In the genomic region with DNA sequence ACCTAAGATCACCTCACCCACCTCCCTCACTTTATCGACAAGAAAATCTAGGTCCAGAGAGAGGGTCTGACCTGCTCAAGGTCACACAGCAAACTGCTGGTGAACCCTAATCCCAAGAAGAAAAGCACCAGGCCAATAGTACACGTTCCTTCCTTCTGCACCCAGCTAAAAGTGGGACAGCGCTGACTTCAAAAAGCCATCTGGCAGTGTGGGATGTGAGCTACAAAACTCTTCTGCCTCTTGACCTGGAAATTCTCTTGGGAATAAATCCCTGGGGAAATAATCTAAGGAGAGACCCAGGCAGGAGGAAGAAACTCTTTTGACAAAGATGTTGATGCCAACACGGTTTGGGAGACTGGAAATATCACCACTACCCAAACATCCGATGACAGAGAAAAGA, we compare ENCODE assay signal across 12 mouse cellular contexts.
"Had no signal": no experiment of that assay in that cellular context is flagged by ENCODE, and none has a peak within 500 bp of the region (broad histone marks: within the 10 kb centered on the region; RNA-seq: fewer than 3 reads in every experiment).

No protein-coding gene starts in this region.

- DNase-seq: lung, adult 18-20 months; lung, embryonic 14.5 days; lung, postnatal 10 days; lung, postnatal 4 days; midbrain, embryonic 14.5 days; retina, postnatal 1 day; right cerebral cortex, postnatal 14 days; spleen, adult 18-20 months; thymus, adult 18-20 months; thymus, postnatal 14 days; thymus, postnatal 36 days had no signal

- ATAC-seq: midbrain, embryonic 16.5 days had no signal
